Mouse (Mus musculus) heart, adult 2 months (tissue): ENCODE results near the gene Clrn2.

Source experiments
- CTCF ChIP-seq: fragments of 200-600 bp; IDR thresholded peaks from 2 replicates; pipeline ENCODE4 v1.8.1; 2022; ENCODE audit warnings: antibody characterized with exemption, mild to moderate bottlenecking, moderate library complexity
- POLR2A ChIP-seq: fragments of 200-500 bp; IDR thresholded peaks from 2 replicates; pipeline ENCODE4 v1.6.1; 2011; ENCODE audit warnings: mild to moderate bottlenecking, low read depth, low read length, control low read depth; ENCODE audit not compliant: insufficient read depth

DNA sequence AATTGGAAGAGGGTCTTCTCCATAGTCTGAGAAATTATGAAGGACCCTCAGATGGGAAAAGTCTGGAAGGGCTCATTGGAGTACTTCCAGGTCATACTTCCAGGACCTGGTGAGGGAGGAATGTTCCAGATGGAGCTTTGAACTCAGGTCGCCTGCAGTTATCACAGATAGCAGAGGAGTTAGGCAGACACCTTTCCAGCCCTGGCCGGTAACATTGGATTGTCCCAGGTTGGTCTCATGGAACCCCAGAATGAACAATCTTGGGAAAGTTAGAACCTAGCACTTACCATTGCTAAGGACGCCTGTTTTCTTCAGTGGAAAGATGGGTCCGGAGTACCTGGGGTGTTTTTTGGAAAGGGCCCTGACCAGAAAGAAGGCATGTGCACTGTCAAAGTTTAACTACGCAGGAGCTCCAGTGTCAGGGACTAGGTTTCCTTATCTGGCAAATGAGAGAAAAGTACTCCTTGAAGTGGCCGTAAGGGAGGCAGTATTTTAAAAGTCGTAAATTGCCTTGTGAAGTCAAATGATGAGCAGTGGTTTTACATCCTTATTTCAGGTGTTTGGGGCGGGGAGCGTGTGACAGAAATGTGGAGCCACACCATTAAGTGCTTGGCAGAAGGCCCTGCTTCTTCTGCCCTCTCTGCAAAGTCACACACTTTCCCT, 40.7 kb downstream of the Clrn2 start:
- TF ChIP-seq CTCF (no peak), POLR2A (no peak)
